Mouse (Mus musculus): ENCODE data around the gene Hist1h4i.
A peak's percentile ranks its signal among the peaks of the same experiment; 100 is the strongest.
"Not testable (repeated sequence)": the region's sequence is repeated elsewhere in the genome, so short reads cannot be mapped to it uniquely, and the experiment has no call there.

The Hist1h4i gene

GRCm38 (mm10) chr13:22041142-22041536, at the start of gene Hist1h4i:
Hist1h4i (minus strand) TSS chr13:22041362.
- peak; percentile 73 for DNase-seq (ENCODE audit: low spot score)

- not testable (repeated sequence) for DNase-seq (ENCODE audit: low spot score)
These were observed 43.0 kb upstream of the Hist1h4i start, which contains the start of gene Vmn1r188 for GRCm38 (mm10) chr13:22084140-22084539. Vmn1r188 (plus strand) TSS chr13:22084440.

GRCm38 (mm10) chr13:22063468-22063867, 22.3 kb upstream of the Hist1h4i start:
- DNase-seq (ENCODE audit: low spot score), result no peak

DNA sequence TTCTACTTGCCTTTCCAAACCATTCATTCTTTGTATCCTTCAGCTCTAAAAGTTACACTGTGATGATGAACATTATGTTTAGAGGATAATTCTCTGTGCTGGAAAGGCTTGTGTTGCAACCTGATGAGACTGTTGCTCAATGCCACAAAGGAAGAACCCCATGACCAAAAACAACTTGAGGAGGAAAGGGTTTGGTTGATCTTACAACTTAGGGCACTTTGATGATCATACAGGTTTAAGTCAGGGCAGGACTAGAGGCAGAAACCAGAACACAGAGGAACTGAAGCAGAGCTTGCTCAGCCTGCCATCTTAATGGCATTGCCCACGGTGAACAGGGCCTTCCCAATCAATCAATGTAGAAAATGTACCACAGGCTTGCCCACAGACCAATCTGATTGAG, 20.3 kb upstream of the Hist1h4i start:
- no peak for DNase-seq (ENCODE audit: low spot score)

GRCm38 (mm10) chr13:22053754-22054153, 12.6 kb upstream of the Hist1h4i start:
- DNase-seq (ENCODE audit: low spot score), result no peak

DNA sequence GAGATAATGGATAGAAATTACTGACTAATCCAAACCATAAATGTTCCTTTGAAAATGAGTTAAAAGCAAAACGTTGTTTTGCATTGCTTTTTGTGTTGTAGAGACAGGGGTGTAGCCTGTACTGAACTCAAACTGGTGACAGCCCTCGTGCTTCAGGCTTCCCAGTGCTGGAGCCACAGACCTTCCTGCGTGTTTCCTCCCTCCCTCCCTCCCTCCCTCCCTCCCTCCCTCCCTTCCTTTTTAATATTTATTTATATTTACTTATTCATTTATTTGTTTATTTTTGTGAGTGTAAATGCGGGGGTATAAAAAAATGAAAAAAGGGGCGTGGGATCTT, 10.3 kb upstream of the Hist1h4i start:
- DNase-seq (ENCODE audit: low spot score), result no peak

DNA sequence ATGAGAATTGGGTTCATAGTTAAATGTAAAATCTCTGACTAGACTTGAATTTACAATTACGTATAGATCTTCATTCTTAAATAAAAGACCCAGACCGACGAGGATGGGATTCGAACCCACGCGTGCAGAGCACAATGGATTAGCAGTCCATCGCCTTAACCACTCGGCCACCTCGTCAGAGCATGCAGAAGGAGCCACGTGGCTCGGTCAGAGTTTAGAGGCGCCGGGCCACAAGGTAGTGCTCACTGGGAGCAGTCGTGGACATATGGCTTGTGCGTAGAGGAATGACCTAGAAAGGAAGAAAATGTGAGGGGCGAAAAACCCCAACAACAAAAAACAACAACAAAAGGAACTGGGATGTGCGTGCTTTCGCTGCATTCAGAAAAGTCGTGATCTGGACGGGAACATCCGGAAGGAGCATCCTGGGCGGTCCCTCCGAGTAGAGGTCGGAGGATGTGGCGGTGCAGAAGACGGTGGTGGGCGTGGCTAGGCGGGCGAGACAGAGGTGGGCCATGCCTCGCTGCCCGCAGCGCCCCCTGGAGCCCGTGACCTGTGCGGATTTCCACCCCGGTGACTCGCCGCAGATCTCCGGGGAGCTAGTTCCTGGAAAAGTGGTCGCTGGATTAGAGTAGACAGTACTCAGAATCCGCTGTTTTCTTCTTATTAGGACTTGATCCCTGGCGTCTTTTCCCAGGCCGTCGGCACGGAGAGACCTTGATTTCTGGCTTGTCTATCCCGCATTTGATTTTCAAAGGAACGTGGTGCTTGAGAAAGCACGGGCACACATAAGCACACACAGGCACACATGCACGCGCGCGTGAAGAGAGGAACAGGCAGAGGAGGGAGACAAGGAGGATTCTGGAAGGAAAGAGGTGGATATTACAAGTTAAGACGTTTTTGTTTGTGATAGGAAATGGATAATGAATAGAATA, 9.7 kb upstream of the Hist1h4i start:
- DNase-seq (ENCODE audit: low spot score), result peak; percentile 60

DNA sequence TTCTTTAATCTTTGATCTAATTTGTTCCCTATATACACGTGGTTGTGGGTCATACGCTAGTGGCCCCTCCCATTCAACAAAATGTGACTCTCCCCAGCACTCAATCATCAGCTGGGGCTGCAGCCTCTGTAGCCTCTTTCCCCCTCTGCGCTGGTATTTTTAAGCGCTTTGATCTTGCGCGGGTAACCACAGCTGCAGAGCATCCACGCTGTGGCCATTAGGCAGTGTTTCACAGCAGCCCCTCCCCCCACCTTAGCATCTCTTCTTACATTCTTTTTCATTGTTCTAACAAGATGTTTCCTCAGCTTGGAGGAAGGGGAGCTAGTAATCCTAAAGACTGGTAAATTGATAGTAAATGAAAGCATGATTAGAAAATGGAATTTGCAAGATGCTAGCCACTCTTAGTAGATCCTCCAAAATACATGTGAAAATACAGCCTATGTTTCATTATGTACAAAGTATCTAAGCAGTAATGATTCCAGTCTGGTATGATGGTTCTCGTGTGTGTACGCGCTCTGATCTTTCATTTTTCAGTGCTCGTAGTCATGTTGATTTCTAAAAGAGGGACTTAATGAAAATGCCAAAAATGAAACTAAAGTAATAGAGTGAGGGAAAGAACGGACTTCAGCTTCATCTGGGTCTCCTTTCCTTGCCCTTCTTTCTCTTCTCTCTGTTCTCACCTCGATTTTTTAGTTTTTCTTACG, 8.7 kb upstream of the Hist1h4i start:
- DNase-seq (ENCODE audit: low spot score), result no peak

GRCm38 (mm10) chr13:22049041-22049440, 7.9 kb upstream of the Hist1h4i start:
- no peak for DNase-seq (ENCODE audit: low spot score)

- DNase-seq (ENCODE audit: low spot score), result no peak
These were observed 4.1 kb upstream of the Hist1h4i start for GRCm38 (mm10) chr13:22045311-22045710.

DNA sequence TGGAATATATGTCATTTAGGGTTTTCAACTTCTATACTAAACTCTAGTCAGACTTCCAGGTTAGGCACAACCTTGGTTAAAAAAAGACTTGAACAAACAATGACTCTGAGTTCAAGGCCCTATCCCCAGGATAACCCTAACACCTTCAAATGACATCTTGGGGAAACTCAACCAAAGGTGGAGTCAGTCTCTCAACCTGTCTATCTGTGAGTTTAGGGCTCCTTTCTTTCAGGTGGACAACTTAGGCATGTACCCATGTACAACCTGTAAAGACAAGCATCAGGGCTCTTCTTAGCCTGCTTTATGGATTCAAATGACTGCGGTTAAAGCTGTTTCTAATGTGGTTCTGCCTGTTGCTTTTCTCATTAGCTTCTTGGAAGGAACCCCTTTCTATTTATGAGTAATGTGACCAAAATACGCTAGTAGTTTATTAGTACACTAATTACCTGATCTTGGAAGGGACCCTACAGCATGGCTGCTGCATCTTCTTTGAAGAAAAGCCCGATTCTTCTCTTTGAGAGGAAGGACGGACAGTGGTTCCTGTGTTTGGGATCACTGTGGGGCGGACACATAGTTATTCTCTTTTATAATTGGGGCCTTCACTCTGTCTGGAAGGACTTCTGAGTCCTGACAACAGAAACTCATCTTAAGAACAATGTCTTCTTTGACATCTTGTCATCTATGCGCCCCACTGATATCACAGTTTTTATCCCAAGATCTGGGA, 3.4 kb upstream of the Hist1h4i start:
- no peak for DNase-seq (ENCODE audit: low spot score)

DNA sequence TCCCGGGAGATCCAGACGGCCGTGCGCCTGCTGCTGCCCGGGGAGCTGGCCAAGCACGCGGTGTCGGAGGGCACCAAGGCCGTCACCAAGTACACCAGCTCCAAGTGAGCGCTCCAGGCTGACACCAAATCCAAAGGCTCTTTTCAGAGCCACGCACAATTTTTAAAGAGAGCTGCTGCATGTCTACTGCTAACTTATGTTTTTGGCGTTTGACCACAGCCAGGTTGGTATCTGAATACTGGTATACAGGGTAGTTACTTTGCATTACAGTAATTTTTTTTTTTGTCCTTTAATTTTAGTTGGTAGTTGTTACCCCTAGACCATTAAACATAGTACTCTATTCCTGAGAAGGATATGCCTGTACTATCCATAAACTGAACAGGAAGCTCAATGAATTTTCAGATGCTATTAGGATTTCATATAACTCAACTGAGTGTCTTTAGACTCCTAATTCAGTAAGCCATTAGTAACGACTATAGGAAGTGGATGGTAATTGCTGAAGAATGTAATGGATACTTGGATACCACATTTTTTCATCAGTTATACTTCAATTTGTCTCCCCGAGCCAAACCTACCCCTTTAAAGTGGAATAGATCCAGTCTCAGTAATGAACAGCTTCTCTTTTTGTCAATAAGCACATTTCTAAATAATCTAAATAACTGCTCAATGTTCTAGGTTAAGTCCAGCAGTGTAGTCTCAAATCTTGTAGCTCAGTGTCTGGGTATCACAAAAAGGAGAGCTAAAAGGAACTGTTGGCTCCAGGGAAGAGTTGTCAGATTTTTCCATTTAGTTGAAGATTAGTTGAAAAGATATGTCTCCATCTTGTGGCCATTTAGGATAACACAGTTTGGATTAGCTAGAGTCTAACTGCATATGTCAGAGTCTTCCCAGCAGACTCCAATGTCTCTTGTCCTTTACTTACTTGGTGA, 2.6 kb upstream of the Hist1h4i start:
- no peak for DNase-seq (ENCODE audit: low spot score)

DNA sequence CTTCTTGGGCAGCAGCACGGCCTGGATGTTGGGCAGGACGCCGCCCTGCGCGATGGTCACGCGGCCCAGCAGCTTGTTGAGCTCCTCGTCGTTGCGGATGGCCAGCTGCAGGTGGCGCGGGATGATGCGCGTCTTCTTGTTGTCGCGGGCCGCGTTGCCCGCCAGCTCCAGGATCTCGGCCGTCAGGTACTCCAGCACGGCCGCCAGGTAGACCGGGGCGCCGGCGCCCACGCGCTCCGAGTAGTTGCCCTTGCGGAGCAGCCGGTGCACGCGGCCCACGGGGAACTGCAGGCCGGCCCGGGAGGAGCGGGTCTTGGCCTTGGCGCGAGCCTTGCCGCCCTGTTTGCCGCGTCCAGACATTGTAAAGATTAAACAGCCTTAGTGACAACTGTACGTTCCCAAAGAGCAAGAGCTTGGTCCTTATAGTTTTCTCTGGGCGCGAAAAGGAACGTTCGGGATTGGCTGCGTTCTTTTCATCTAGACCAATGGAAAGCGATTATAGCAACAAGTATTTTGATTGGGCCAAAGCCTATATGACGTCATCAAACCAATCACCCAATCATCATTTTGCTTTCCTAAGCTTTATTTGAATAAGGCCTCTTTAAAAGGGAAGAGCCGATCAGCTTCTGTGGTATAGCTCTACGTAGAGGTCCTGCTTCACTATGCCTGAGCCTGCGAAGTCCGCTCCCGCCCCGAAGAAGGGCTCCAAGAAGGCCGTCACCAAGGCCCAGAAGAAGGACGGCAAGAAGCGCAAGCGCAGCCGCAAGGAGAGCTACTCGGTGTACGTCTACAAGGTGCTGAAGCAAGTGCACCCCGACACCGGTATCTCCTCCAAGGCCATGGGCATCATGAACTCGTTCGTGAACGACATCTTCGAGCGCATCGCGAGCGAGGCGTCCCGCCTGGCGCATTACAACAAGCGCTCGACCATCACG, 1.7 kb upstream of the Hist1h4i start, which contains the start of the genes Hist1h2ag and Hist1h2bj:
TSS of gene Hist1h2ag (minus strand) at position 377 of the 935 bp plus-strand sequence.
TSS of gene Hist1h2bj (plus strand) at position 647 of the 935 bp plus-strand sequence.
- not testable (repeated sequence) for DNase-seq (ENCODE audit: low spot score)

GRCm38 (mm10) chr13:22041651-22042567, 747 bp upstream of the Hist1h4i start:
- DNase-seq (ENCODE audit: low spot score), result no peak

DNA sequence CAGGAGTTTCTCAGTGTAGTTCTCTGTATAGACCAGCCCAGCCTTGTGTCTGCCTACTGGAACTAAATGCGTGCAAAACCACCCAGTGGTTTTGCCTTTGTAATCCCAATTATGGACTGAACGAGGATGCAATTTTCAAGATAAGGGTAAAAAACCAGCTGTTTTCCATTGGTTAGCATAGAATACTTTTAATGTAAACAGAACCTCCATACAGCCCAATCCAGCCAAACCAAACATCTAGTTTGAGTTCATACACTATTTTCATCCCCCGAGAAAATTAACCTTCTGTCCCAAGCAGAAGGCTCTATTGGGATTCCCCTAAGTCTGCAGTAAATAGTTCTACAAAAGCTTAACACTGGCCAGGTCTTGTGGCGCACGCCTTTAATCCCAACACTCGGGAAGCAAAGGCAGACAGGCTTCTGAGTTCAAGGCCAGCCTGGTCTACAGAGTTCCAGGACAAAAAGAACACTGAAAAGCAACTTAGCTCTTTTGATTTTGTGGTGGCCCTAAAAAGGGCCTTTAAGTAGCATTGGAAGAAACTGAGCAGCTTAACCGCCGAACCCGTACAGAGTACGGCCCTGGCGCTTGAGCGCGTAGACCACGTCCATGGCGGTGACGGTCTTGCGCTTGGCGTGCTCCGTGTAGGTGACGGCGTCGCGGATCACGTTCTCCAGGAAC, 559 bp downstream of the Hist1h4i start:
- no peak for DNase-seq (ENCODE audit: low spot score)

GRCm38 (mm10) chr13:22039951-22040463, 1.2 kb downstream of the Hist1h4i start:
- no peak for DNase-seq (ENCODE audit: low spot score)

DNA sequence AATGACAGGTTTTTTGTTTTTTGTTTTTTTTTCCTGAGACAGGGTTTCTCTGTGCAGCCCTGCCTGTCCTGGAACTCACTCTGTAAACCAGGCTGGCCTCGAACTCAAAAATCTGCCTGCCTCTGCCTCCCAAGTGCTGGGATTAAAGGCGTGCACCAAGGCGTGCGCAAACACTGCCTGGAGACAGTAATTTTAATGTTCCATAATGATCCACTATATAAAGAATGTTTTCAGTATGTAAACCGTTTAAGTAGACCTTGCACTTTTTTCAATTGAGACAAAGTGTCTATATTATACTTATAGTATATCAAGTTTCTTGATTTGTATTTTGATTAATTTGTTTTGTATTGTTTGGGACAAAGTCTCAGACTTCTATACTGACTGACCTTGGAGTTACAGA, 1.8 kb downstream of the Hist1h4i start:
- no peak for DNase-seq (ENCODE audit: low spot score)

DNA sequence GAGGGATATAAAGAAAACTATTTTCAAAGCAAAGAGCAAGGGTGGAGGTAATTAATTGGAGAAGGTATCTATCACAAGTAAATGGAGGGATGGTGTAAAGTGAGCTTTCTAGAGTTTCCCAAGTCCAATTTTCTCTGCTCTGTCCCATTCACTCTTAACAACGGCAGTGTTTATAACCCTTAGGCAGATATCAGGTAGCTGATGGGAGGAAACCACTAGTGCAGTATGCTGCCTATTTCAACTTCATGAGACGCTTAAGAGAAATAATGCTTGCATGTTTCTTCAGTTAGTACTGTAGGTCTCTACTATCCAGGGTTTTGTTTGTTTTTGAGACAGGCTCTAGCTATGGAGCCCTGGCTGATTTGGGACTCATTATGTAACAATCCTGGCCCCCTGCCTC, 3.7 kb downstream of the Hist1h4i start:
- no peak for DNase-seq (ENCODE audit: low spot score)
